Mouse (Mus musculus): ENCODE results near the gene Brinp3.

Brinp3 gene

GRCm38 (mm10) chr1:146799986-146800553 lies 305.5 kb downstream of the Brinp3 start:
- DNase-seq, result no peak

GRCm38 (mm10) chr1:146801821-146802220 lies 307.3 kb downstream of the Brinp3 start:
- no peak for DNase-seq

GRCm38 (mm10) chr1:146807765-146808164 lies 313.2 kb downstream of the Brinp3 start:
- no peak for DNase-seq

GRCm38 (mm10) chr1:146833888-146834287 lies 339.3 kb downstream of the Brinp3 start:
- DNase-seq, result no peak

- no peak for DNase-seq
Observed at GRCm38 (mm10) chr1:146844087-146844486, 349.5 kb downstream of the Brinp3 start.

- DNase-seq, result no peak
Observed at GRCm38 (mm10) chr1:146848892-146849291, 354.3 kb downstream of the Brinp3 start.

GRCm38 (mm10) chr1:146850147-146850546 lies 355.6 kb downstream of the Brinp3 start:
- DNase-seq, result no peak

GRCm38 (mm10) chr1:146898636-146899035 lies 404.1 kb downstream of the Brinp3 start:
- DNase-seq, result no peak

GRCm38 (mm10) chr1:146901691-146902090 lies 407.1 kb downstream of the Brinp3 start:
- DNase-seq, result no peak

- DNase-seq, result no peak
Observed at GRCm38 (mm10) chr1:146939463-146940389, 445.2 kb downstream of the Brinp3 start.
